Mouse (Mus musculus) adrenal gland, postnatal 14 days (tissue): ENCODE results near the gene Slc6a2. TPM values are rescaled to one million over a fixed set of nuclear protein-coding genes. Genes with fewer than 3 reads are reported as not detected.

Experiments
- DNase-seq: peaks from one replicate; pipeline ENCODE4 v3.0.0; 2021; ENCODE audit warnings: mixed read lengths
- microRNA-seq, 2 experiments: library from miRNA; unstranded; fragments of <30 nt; microRNA quantifications; one replicate each; pipeline ENCODE4 v1.2.0; 2021
- total RNA-seq: library from RNA; stranded (reverse); gene quantifications from 2 replicates; pipeline ENCODE4 v1.2.3, GENCODE M21; 2021

The Slc6a2 gene
- total RNA-seq, 1 experiment from 2014 or later: 11.6 TPM

- DNase-seq: no peak
Measured at GRCm38 (mm10) chr8:93030664-93031063, 70.8 kb downstream of the Slc6a2 start.

- DNase-seq: no peak
Measured at GRCm38 (mm10) chr8:93038831-93039230, 79.0 kb downstream of the Slc6a2 start.

GRCm38 (mm10) chr8:93040256-93040655 is 80.4 kb downstream of the Slc6a2 start:
- DNase-seq: no peak

GRCm38 (mm10) chr8:93040776-93041567 is 81.1 kb downstream of the Slc6a2 start:
- DNase-seq: no peak

- DNase-seq: no peak
Measured at GRCm38 (mm10) chr8:93043083-93043482, 83.2 kb downstream of the Slc6a2 start.

GRCm38 (mm10) chr8:93048092-93048491 is 88.2 kb downstream of the Slc6a2 start, which contains the start of gene Ces1a:
Ces1a (minus strand) TSS chr8:93048192.
- DNase-seq: no peak

GRCm38 (mm10) chr8:93048510-93049416 is 88.9 kb downstream of the Slc6a2 start:
- DNase-seq: no peak

Small RNAs within 50 kb of the gene (microRNA-seq; reads per million reads assigned to microRNA genes)
- gene Gm22151: 0 reads per million in 2 experiments

Other genes with a start within 250 kb of the Slc6a2 start
- 50.8 and 60.4 TPM in 2 replicates for gene Mmp2, start 132.8 kb upstream of the Slc6a2 start, total RNA-seq
- 2.8 TPM in 2 replicates for gene Lpcat2, start 104.7 kb upstream of the Slc6a2 start, total RNA-seq
- 0.64 TPM in 1 of 2 replicates, not detected in the other for gene Capns2, start 58.7 kb upstream of the Slc6a2 start, total RNA-seq
- not detected in 2 replicates for gene Ces1a, start 88.1 kb downstream of the Slc6a2 start, total RNA-seq
- 0.45 and 8.4 TPM in 2 replicates for gene Ces1b, start 119.9 kb downstream of the Slc6a2 start, total RNA-seq
- 12.6 and 253 TPM in 2 replicates for gene Ces1c, start 171.2 kb downstream of the Slc6a2 start, total RNA-seq
- gene Ces1d, start 237.8 kb downstream of the Slc6a2 start, total RNA-seq: 584 and 637 TPM in 2 replicates